In the genomic region with DNA sequence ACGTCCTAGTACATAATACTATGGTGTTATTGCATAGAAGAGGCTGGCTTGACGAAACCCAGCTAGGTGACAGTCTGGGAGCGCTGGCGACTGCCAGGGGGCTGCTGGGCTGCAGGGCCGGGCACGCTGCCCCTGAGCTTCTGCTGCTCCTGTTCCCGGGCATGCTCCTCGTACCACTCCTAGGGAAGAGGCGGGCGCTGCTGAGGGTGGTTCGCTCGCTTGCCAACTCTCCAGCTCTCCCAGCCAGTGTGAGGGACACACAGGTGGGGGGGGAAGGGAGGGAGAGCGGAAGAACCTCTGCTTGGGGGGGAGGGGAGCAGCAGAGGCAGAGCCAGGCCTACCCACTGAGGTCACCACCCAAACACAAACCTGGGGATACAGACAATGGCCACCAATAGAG, we compare ENCODE assay signal across 8 mouse cellular contexts. TPM values are rescaled to one million over a fixed set of nuclear protein-coding genes. Genes with fewer than 3 reads are reported as not detected.
A peak's percentile ranks its signal among the peaks of the same experiment; 100 is the strongest.
DNase-seq lines count a peak whose midpoint lies in the region; ATAC-seq and TF ChIP-seq lines count a peak whose summit lies in the region.

No protein-coding gene starts in this region.

- TF ChIP-seq CTCF in midbrain, postnatal 0 days (IDR thresholded peaks at IDR 0.05) = no peak

- H3K36me3 ChIP-seq in midbrain, postnatal 0 days (ENCODE audit: insufficient read depth, low read length) = peaks cover 12% of the 10 kb centered on the region
- H3K36me3 ChIP-seq in midbrain, embryonic 13.5 days = peaks cover 30% of the 10 kb centered on the region
- peaks cover 45% of the 10 kb centered on the region for H3K36me3 ChIP-seq in liver, embryonic 11.5 days (ENCODE audit: control insufficient read depth, insufficient read depth, low read length)

- peak; percentile 53 to 62 for DNase-seq in heart, adult 18-20 months
- DNase-seq in heart, adult 8-10 months (ENCODE audit: low spot score) = no peak
- peak; percentile 51 for DNase-seq in midbrain, postnatal 0 days (ENCODE audit: low spot score)
- peak; percentile 84 for DNase-seq in left cerebral cortex, postnatal 4 days
- peak; percentile 26 for DNase-seq in right cerebral cortex, postnatal 4 days
- DNase-seq in thymus, postnatal 4 days = no peak
- DNase-seq in liver, embryonic 11.5 days (ENCODE audit: low spot score) = no peak

- no peaks in the 10 kb centered on the region for H3K27me3 ChIP-seq in midbrain, postnatal 0 days (ENCODE audit: insufficient read depth, low read length)
- H3K27me3 ChIP-seq in midbrain, embryonic 13.5 days = no peaks in the 10 kb centered on the region
- H3K27me3 ChIP-seq in liver, embryonic 11.5 days (replicated peaks; ENCODE audit: control insufficient read depth, insufficient read depth, low read length) = no peaks in the 10 kb centered on the region

- no peak overlapping the region for H3K4me2 ChIP-seq in midbrain, postnatal 0 days (ENCODE audit: low read depth, low read length, poor library complexity, severe bottlenecking)
- H3K4me2 ChIP-seq in midbrain, embryonic 13.5 days (replicated peaks) = no peak overlapping the region
- H3K4me2 ChIP-seq in liver, embryonic 11.5 days = no peak overlapping the region

- H3K9ac ChIP-seq in midbrain, postnatal 0 days (replicated peaks; ENCODE audit: low read length, poor library complexity, severe bottlenecking) = no peak overlapping the region
- H3K9ac ChIP-seq in midbrain, embryonic 13.5 days (replicated peaks) = no peak overlapping the region
- H3K9ac ChIP-seq in liver, embryonic 11.5 days (ENCODE audit: low read depth, low read length) = no peak overlapping the region

- H3K27ac ChIP-seq in midbrain, postnatal 0 days (ENCODE audit: low read depth, low read length) = no peak overlapping the region
- H3K27ac ChIP-seq in midbrain, embryonic 13.5 days = no peak overlapping the region
- H3K27ac ChIP-seq in liver, embryonic 11.5 days (ENCODE audit: low read depth, low read length) = no peak overlapping the region

- 76% methylated on average over 13 of the region's 13 CpGs for WGBS in midbrain, postnatal 0 days
- WGBS in midbrain, embryonic 13.5 days = 84% methylated on average over 12 of the region's 13 CpGs
- WGBS in liver, embryonic 11.5 days = 89% methylated on average over 13 of the region's 13 CpGs

- intact Hi-C loops in left cerebral cortex, postnatal 4 days (cut with DNase I) = no loop called here

- no peaks in the 10 kb centered on the region for H3K9me3 ChIP-seq in midbrain, postnatal 0 days (ENCODE audit: low read length)
- H3K9me3 ChIP-seq in midbrain, embryonic 13.5 days = no peaks in the 10 kb centered on the region
- no peaks in the 10 kb centered on the region for H3K9me3 ChIP-seq in liver, embryonic 11.5 days (ENCODE audit: control insufficient read depth, low read length)

- no peak overlapping the region for H3K4me3 ChIP-seq in midbrain, postnatal 0 days (ENCODE audit: low read depth, low read length)
- H3K4me3 ChIP-seq in midbrain, embryonic 13.5 days (replicated peaks) = no peak overlapping the region
- no peak overlapping the region for H3K4me3 ChIP-seq in liver, embryonic 11.5 days (ENCODE audit: low read depth, low read length)

- H3K4me1 ChIP-seq in midbrain, postnatal 0 days (ENCODE audit: insufficient read depth, low read length) = no peaks in the 10 kb centered on the region; the same call in 1 of the 2 replicates
- H3K4me1 ChIP-seq in midbrain, embryonic 13.5 days (replicated peaks) = peaks cover 34% of the 10 kb centered on the region
- H3K4me1 ChIP-seq in liver, embryonic 11.5 days (replicated peaks; ENCODE audit: control insufficient read depth, insufficient read depth, low read length) = no peaks in the 10 kb centered on the region

- no peak for ATAC-seq in midbrain, postnatal 0 days (ENCODE audit: low FRiP score)
- ATAC-seq in midbrain, embryonic 13.5 days = no peak
- no peak for ATAC-seq in liver, embryonic 11.5 days (replicated peaks; ENCODE audit: low FRiP score)

RNA-seq across cellular contexts. Expression of a gene that starts 25.1 kb away (rescaled TPM):
- total RNA-seq in heart, adult 18-20 months (2021) = 10 to 100 TPM in 1 of 2 experiments, 1 to 10 TPM in 1; 9.5 to 11.3 TPM
- 10 to 100 TPM in 2 of 4 experiments, 1 to 10 TPM in 2; 8.2 to 12.4 (median 10.0) TPM for total RNA-seq in heart, adult 8-10 months (2022)
- total RNA-seq in midbrain, postnatal 0 days (2014; rRNA removed) = 1.9 and 2.1 TPM in 2 replicates
- polyA plus RNA-seq in midbrain, postnatal 0 days (2015; fragmentation: Nextera tagmentation; extraction: Ambion mirVana) = 2.5 and 2.7 TPM in 2 replicates
- 2.3 and 2.4 TPM in 2 replicates for polyA plus RNA-seq in midbrain, embryonic 13.5 days (2015; fragmentation: Nextera tagmentation; extraction: Ambion mirVana)
- total RNA-seq in left cerebral cortex, postnatal 4 days (2021) = 1 to 10 TPM; 3.3 to 4.6 TPM
- polyA plus RNA-seq in liver, embryonic 11.5 days (2014; fragmentation: Nextera tagmentation; extraction: Ambion mirVana) = 5.1 and 5.5 TPM in 2 replicates

RNA-seq across cellular contexts. Expression of a gene that starts 32.6 kb away (rescaled TPM):
- total RNA-seq in heart, adult 18-20 months (2021) = 10 to 100 TPM; 47.4 to 50.3 TPM
- 10 to 100 TPM; 46.7 to 54.2 (median 49.5) TPM for total RNA-seq in heart, adult 8-10 months (2022)
- 26.7 and 27.9 TPM in 2 replicates for total RNA-seq in midbrain, postnatal 0 days (2014; rRNA removed)
- 49.9 and 52.9 TPM in 2 replicates for polyA plus RNA-seq in midbrain, postnatal 0 days (2015; fragmentation: Nextera tagmentation; extraction: Ambion mirVana)
- polyA plus RNA-seq in midbrain, embryonic 13.5 days (2015; fragmentation: Nextera tagmentation; extraction: Ambion mirVana) = 25.1 and 29.3 TPM in 2 replicates
- 10 to 100 TPM; 38.8 to 43.9 TPM for total RNA-seq in left cerebral cortex, postnatal 4 days (2021)
- 32.8 and 35.1 TPM in 2 replicates for polyA plus RNA-seq in liver, embryonic 11.5 days (2014; fragmentation: Nextera tagmentation; extraction: Ambion mirVana)

RNA-seq across cellular contexts. Expression of a gene that starts 52.4 kb away (rescaled TPM):
- total RNA-seq in heart, adult 18-20 months (2021) = 10 to 100 TPM; 29.7 to 35.5 TPM
- total RNA-seq in heart, adult 8-10 months (2022) = 10 to 100 TPM; 34.8 to 36.7 (median 36.3) TPM
- total RNA-seq in midbrain, postnatal 0 days (2014; rRNA removed) = 11.6 and 25.3 TPM in 2 replicates
- 9.3 and 9.4 TPM in 2 replicates for polyA plus RNA-seq in midbrain, postnatal 0 days (2015; fragmentation: Nextera tagmentation; extraction: Ambion mirVana)
- polyA plus RNA-seq in midbrain, embryonic 13.5 days (2015; fragmentation: Nextera tagmentation; extraction: Ambion mirVana) = 12.6 and 15.6 TPM in 2 replicates
- total RNA-seq in left cerebral cortex, postnatal 4 days (2021) = 10 to 100 TPM; 42.0 to 44.1 TPM
- polyA plus RNA-seq in liver, embryonic 11.5 days (2014; fragmentation: Nextera tagmentation; extraction: Ambion mirVana) = 27.4 and 29.7 TPM in 2 replicates

RNA-seq across cellular contexts. Expression of a gene that starts 52.8 kb away (rescaled TPM):
- total RNA-seq in heart, adult 18-20 months (2021) = not detected
- total RNA-seq in heart, adult 8-10 months (2022) = under 1 TPM in 2 of 4 experiments, not detected in 2; 0.14 to 0.22 TPM
- 0.94 and 1.3 TPM in 2 replicates for total RNA-seq in midbrain, postnatal 0 days (2014; rRNA removed)
- 0.86 and 1.5 TPM in 2 replicates for polyA plus RNA-seq in midbrain, postnatal 0 days (2015; fragmentation: Nextera tagmentation; extraction: Ambion mirVana)
- 1.4 and 2.0 TPM in 2 replicates for polyA plus RNA-seq in midbrain, embryonic 13.5 days (2015; fragmentation: Nextera tagmentation; extraction: Ambion mirVana)
- total RNA-seq in left cerebral cortex, postnatal 4 days (2021) = under 1 TPM; 0.58 to 0.64 TPM
- polyA plus RNA-seq in liver, embryonic 11.5 days (2014; fragmentation: Nextera tagmentation; extraction: Ambion mirVana) = 1.3 and 1.5 TPM in 2 replicates

RNA-seq across cellular contexts. Expression of a gene that starts 59.7 kb away (rescaled TPM):
- total RNA-seq in heart, adult 18-20 months (2021) = 1 to 10 TPM in 1 of 2 experiments, under 1 TPM in 1; 0.87 to 2.4 TPM
- 1 to 10 TPM; 1.4 to 4.9 (median 1.7) TPM for total RNA-seq in heart, adult 8-10 months (2022)
- total RNA-seq in midbrain, postnatal 0 days (2014; rRNA removed) = not detected in 2 replicates
- 0.17 and 0.23 TPM in 2 replicates for polyA plus RNA-seq in midbrain, postnatal 0 days (2015; fragmentation: Nextera tagmentation; extraction: Ambion mirVana)
- polyA plus RNA-seq in midbrain, embryonic 13.5 days (2015; fragmentation: Nextera tagmentation; extraction: Ambion mirVana) = 0.32 TPM in 1 of 2 replicates, not detected in the other
- not detected for total RNA-seq in left cerebral cortex, postnatal 4 days (2021)
- polyA plus RNA-seq in liver, embryonic 11.5 days (2014; fragmentation: Nextera tagmentation; extraction: Ambion mirVana) = not detected in 2 replicates

Comparison
In these comparisons a context has a peak if more than half of its experiments do, and no peak if none do; other contexts are left out.
1. DNase-seq: peak in heart, adult 18-20 months (2 of 2), midbrain, postnatal 0 days (single experiment), left cerebral cortex, postnatal 4 days (single experiment) and right cerebral cortex, postnatal 4 days (single experiment); none in heart, adult 8-10 months (single experiment), thymus, postnatal 4 days (single experiment) and liver, embryonic 11.5 days (single experiment).